ENCODE assay signal across 23 mouse cellular contexts in the genomic region with DNA sequence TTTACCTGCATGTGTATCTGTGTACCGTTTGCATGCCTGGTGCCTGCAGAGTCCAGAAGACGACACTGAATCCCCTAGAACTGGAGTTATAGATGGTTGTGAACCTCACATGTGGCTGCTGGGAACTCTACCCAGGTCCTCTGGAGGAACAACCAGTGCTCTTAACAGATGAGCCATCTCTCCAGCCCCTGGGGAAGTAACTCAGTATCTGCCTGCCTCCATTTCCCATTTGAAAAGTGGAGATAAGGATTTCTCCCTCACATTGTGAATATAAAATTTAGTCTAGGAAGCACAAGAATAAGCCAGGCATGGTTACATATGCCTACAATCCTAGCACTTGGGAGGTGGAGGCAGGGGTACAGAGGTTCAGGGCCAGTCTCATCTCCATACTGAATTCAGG. TPM values are rescaled to one million over a fixed set of nuclear protein-coding genes. Genes with fewer than 3 reads are reported as not detected.
A peak's percentile ranks its signal among the peaks of the same experiment; 100 is the strongest.
DNase-seq lines count a peak whose midpoint lies in the region; ATAC-seq and TF ChIP-seq lines count a peak whose summit lies in the region.
"Had no signal": no experiment of that assay in that cellular context is flagged by ENCODE, and none has a peak within 500 bp of the region (broad histone marks: within the 10 kb centered on the region; RNA-seq: fewer than 3 reads in every experiment).

No protein-coding gene starts in this region.

- no peak overlapping the region for H3K4me3 ChIP-seq in heart, embryonic 14.5 days (ENCODE audit: control insufficient read depth in 1 of 2, insufficient read depth in 1 of 2, low read depth in 1 of 2, low read length in 2 of 2)
- no peak overlapping the region for H3K4me3 ChIP-seq in heart, embryonic 10.5 days
- no peak overlapping the region for H3K4me3 ChIP-seq in heart, embryonic 15.5 days
- no peak overlapping the region for H3K4me3 ChIP-seq in heart, embryonic 11.5 days (ENCODE audit: low read depth, low read length)
- H3K4me3 ChIP-seq in MEL (ENCODE audit: control insufficient read depth in 1 of 2, insufficient read depth in 1 of 2, low read depth in 2 of 2, low read length in 2 of 2): no peak overlapping the region
- no peak overlapping the region for H3K4me3 ChIP-seq in olfactory bulb, adult 2 months (ENCODE audit: insufficient read depth, low read depth, low read length)

- peak; percentile 69 to 82 for TF ChIP-seq EP300 in MEL (IDR thresholded peaks at IDR 0.05; ENCODE audit: low read depth in 1 of 2, low read length in 2 of 2)

- H3K27me3 ChIP-seq in heart, embryonic 14.5 days (ENCODE audit: control insufficient read depth, insufficient read depth, low read length): no peaks in the 10 kb centered on the region
- H3K27me3 ChIP-seq in heart, embryonic 10.5 days (ENCODE audit: insufficient read depth, poor library complexity, severe bottlenecking): no peaks in the 10 kb centered on the region
- no peaks in the 10 kb centered on the region for H3K27me3 ChIP-seq in heart, embryonic 15.5 days
- no peaks in the 10 kb centered on the region for H3K27me3 ChIP-seq in heart, embryonic 11.5 days (ENCODE audit: control insufficient read depth, insufficient read depth, low read length)
- no peaks in the 10 kb centered on the region for H3K27me3 ChIP-seq in MEL (ENCODE audit: control insufficient read depth in 1 of 2, insufficient read depth in 2 of 2, low read length in 2 of 2)
- H3K27me3 ChIP-seq: CH12.LX, Patski had no signal

- no peak for ATAC-seq in heart, embryonic 14.5 days (ENCODE audit: insufficient number of reproducible peaks, insufficient read depth, low FRiP score, low read depth)
- no peak for ATAC-seq in heart, embryonic 15.5 days (replicated peaks; ENCODE audit: insufficient number of reproducible peaks, insufficient read depth, low FRiP score, low read depth)
- no peak for ATAC-seq in heart, embryonic 11.5 days (replicated peaks; ENCODE audit: insufficient number of reproducible peaks, low FRiP score, low TSS enrichment)
- no peak for ATAC-seq in megakaryocyte-erythroid progenitor cell, adult 5-6 weeks (replicated peaks; ENCODE audit: low FRiP score, low TSS enrichment, poor library complexity, severe bottlenecking)
- ATAC-seq: activated CD4-positive, CD25-positive, alpha-beta regulatory T cell, adult 4 months; CD4-positive, CD25-positive, alpha-beta regulatory T cell, adult 4 months; Patski had no signal

- peak overlapping the region; percentile 89 to 90; a peak in 3 of 4 replicates for H3K27ac ChIP-seq in heart, embryonic 14.5 days (replicated peaks in 1 of 2; ENCODE audit: control insufficient read depth in 1 of 2, insufficient read depth in 1 of 2, low read depth in 2 of 2, low read length in 2 of 2)
- H3K27ac ChIP-seq in heart, embryonic 10.5 days: no peak overlapping the region
- H3K27ac ChIP-seq in heart, embryonic 15.5 days: peak overlapping the region; percentile 87
- no peak overlapping the region for H3K27ac ChIP-seq in heart, embryonic 11.5 days (ENCODE audit: low read depth, low read length)
- H3K27ac ChIP-seq in MEL (ENCODE audit: control insufficient read depth, low read depth, low read length): no peak overlapping the region
- 0 out of 2 replicates have a peak overlapping the region, but pooled peaks have one; percentile 33 for H3K27ac ChIP-seq in olfactory bulb, adult 2 months (ENCODE audit: insufficient read depth, low read depth, low read length)

- H3K4me1 ChIP-seq in heart, embryonic 14.5 days (ENCODE audit: control insufficient read depth in 2 of 2, insufficient read depth in 2 of 2, low read length in 2 of 2): peaks cover 25 to 30% of the 10 kb centered on the region in 2 experiments
- peaks cover 15% of the 10 kb centered on the region for H3K4me1 ChIP-seq in heart, embryonic 10.5 days
- H3K4me1 ChIP-seq in heart, embryonic 15.5 days (replicated peaks): peaks cover 36% of the 10 kb centered on the region
- 0 out of 2 replicates have a peak, but pooled peaks cover 2% of the 10 kb centered on the region for H3K4me1 ChIP-seq in heart, embryonic 11.5 days (ENCODE audit: control insufficient read depth, insufficient read depth, low read length)
- peaks cover 0 to 16% of the 10 kb centered on the region in 2 experiments; a peak in 3 of 4 replicates for H3K4me1 ChIP-seq in MEL (ENCODE audit: control insufficient read depth in 1 of 2, insufficient read depth in 2 of 2, low read length in 2 of 2)
- H3K4me1 ChIP-seq in olfactory bulb, adult 2 months (ENCODE audit: control insufficient read depth, insufficient read depth, low read length): peaks cover 30% of the 10 kb centered on the region

- H3K4me2 ChIP-seq in heart, embryonic 14.5 days (ENCODE audit: low read length): no peak overlapping the region
- H3K4me2 ChIP-seq in heart, embryonic 15.5 days: no peak overlapping the region
- H3K4me2 ChIP-seq in heart, embryonic 11.5 days: no peak overlapping the region

- no peak for TF ChIP-seq CTCF in MEL (IDR thresholded peaks at IDR 0.05 in 2 of 3, conservative IDR thresholded peaks at IDR 0.05 in 1 of 3; ENCODE audit: control insufficient read depth in 1 of 3, insufficient read depth in 1 of 3, low read depth in 2 of 3, low read length in 3 of 3, poor library complexity in 1 of 3, severe bottlenecking in 1 of 3)
- TF ChIP-seq CTCF in olfactory bulb, adult 2 months (IDR thresholded peaks at IDR 0.05; ENCODE audit: insufficient read depth, low read depth, low read length): no peak

- no peak for TF ChIP-seq RAD21 in MEL (IDR thresholded peaks at IDR 0.05; ENCODE audit: low read depth, low read length)

- no peaks in the 10 kb centered on the region for H3K36me3 ChIP-seq in heart, embryonic 14.5 days (ENCODE audit: control insufficient read depth, insufficient read depth, low read length)
- H3K36me3 ChIP-seq in heart, embryonic 10.5 days: no peaks in the 10 kb centered on the region
- H3K36me3 ChIP-seq in heart, embryonic 15.5 days: no peaks in the 10 kb centered on the region
- H3K36me3 ChIP-seq in heart, embryonic 11.5 days (ENCODE audit: control insufficient read depth, insufficient read depth, low read length): no peaks in the 10 kb centered on the region
- peaks cover 0 to 5% of the 10 kb centered on the region in 2 experiments; a peak in 1 of 4 replicates for H3K36me3 ChIP-seq in MEL (ENCODE audit: control insufficient read depth in 1 of 2, insufficient read depth in 2 of 2, low read length in 2 of 2)
- H3K36me3 ChIP-seq: G1E had no signal

- no peak overlapping the region for H3K9ac ChIP-seq in heart, embryonic 14.5 days (ENCODE audit: low read length)
- no peak overlapping the region for H3K9ac ChIP-seq in heart, embryonic 15.5 days
- no peak overlapping the region; the same call in 1 of the 2 replicates for H3K9ac ChIP-seq in heart, embryonic 11.5 days (ENCODE audit: low read depth, low read length)
- H3K9ac ChIP-seq in MEL (ENCODE audit: control insufficient read depth, low read depth, low read length, poor library complexity, severe bottlenecking): no peak overlapping the region

- WGBS in heart, embryonic 14.5 days: 89% methylated on average over 2 of the region's 2 CpGs
- 88% methylated on average over 2 of the region's 2 CpGs for WGBS in heart, embryonic 10.5 days
- 91% methylated on average over 2 of the region's 2 CpGs for WGBS in heart, embryonic 15.5 days
- 86% methylated on average over 2 of the region's 2 CpGs for WGBS in heart, embryonic 11.5 days (ENCODE audit: insufficient replicate concordance)
- WGBS in olfactory bulb, adult 2 months: 93% methylated on average over 2 of the region's 2 CpGs

- no peaks in the 10 kb centered on the region for H3K9me3 ChIP-seq in heart, embryonic 14.5 days (ENCODE audit: control insufficient read depth, low read length)
- no peaks in the 10 kb centered on the region for H3K9me3 ChIP-seq in heart, embryonic 10.5 days
- H3K9me3 ChIP-seq in heart, embryonic 15.5 days (replicated peaks): no peaks in the 10 kb centered on the region
- no peaks in the 10 kb centered on the region for H3K9me3 ChIP-seq in heart, embryonic 11.5 days (replicated peaks; ENCODE audit: control insufficient read depth, low read length)
- no peaks in the 10 kb centered on the region for H3K9me3 ChIP-seq in MEL (replicated peaks; ENCODE audit: insufficient read depth, low read length)
- H3K9me3 ChIP-seq: G1E had no signal

- no peak for TF ChIP-seq POLR2A in MEL (IDR thresholded peaks at IDR 0.05; ENCODE audit: control insufficient read depth in 1 of 2, insufficient read depth in 1 of 2, low read depth in 1 of 2, low read length in 2 of 2, poor library complexity in 1 of 2)
- no peak for TF ChIP-seq POLR2A in olfactory bulb, adult 2 months (IDR thresholded peaks at IDR 0.05; ENCODE audit: insufficient read depth, low read depth, low read length)

- H3K79me2 ChIP-seq in MEL (ENCODE audit: control insufficient read depth, insufficient read depth, low read length, poor library complexity): no peaks in the 10 kb centered on the region

- DNase-seq in heart, embryonic 10.5 days (ENCODE audit: low spot score): no peak
- peak; percentile 51 for DNase-seq in MEL (ENCODE audit: low read depth, low spot score)
- DNase-seq in right cerebral cortex, adult 18-20 months: no peak
- DNase-seq: adrenal gland, adult 2 months; adrenal gland, adult 8-10 months; adrenal gland, postnatal 10 days; adrenal gland, postnatal 14 days; adrenal gland, postnatal 25 days; adrenal gland, postnatal 36 days; B cell, adult 2 months; cerebellum, adult 11 months; cerebellum, adult 11-12 months; cerebellum, adult 18-20 months had no signal

TF ChIP-seq in MEL, 35 proteins besides CTCF, POLR2A, EP300 and RAD21 (continues in another document):
- no peak for TF ChIP-seq ETS1 (IDR thresholded peaks at IDR 0.05; ENCODE audit: low read depth, low read length)
- peak; percentile 84 for TF ChIP-seq GATA1 (IDR thresholded peaks at IDR 0.05; ENCODE audit: low read depth, low read length)
- TF ChIP-seq TCF12 (IDR thresholded peaks at IDR 0.05; ENCODE audit: low read depth, low read length): 0 out of 2 replicates have a peak, but pooled peaks have one; percentile 64
- TF ChIP-seq RCOR1 (IDR thresholded peaks at IDR 0.05; ENCODE audit: low read depth, low read length): peak; percentile 47; the same call in 1 of the 2 replicates
- TF ChIP-seq KAT2A (conservative IDR thresholded peaks at IDR 0.05; ENCODE audit: low read depth, low read length): no peak

RNA-seq across cellular contexts. Expression of a gene that starts 44.0 kb away (rescaled TPM):
- 4.3 and 5.8 TPM in 2 replicates for polyA plus RNA-seq in heart, embryonic 14.5 days (2014; fragmentation: Nextera tagmentation; extraction: Ambion mirVana)
- 1.9 and 3.3 TPM in 2 replicates for polyA plus RNA-seq in heart, embryonic 10.5 days (2016; fragmentation: Nextera tagmentation; extraction: Ambion mirVana)
- 3.2 and 4.1 TPM in 2 replicates for polyA plus RNA-seq in heart, embryonic 15.5 days (2015; fragmentation: Nextera tagmentation; extraction: Ambion mirVana)
- 4.4 and 4.6 TPM in 2 replicates for polyA plus RNA-seq in heart, embryonic 11.5 days (2014; fragmentation: Nextera tagmentation; extraction: Ambion mirVana)
- total RNA-seq in MEL (2012; rRNA removed): 9.7 and 10.5 TPM in 2 replicates
- polyA plus RNA-seq in MEL (2012; ENCODE audit: insufficient read depth in 1 of 2, insufficient read length in 2 of 2, low read depth in 1 of 2, low replicate concordance in 2 of 2, missing spikeins in 1 of 2): 10 to 100 TPM in 1 of 2 experiments, not detected in 1; 18.4 TPM
- not detected in 2 replicates for polyA plus RNA-seq in olfactory bulb, adult 2 months (2012; ENCODE audit: insufficient read depth, insufficient read length, low replicate concordance, missing spikeins)
- 5.4 and 11.9 TPM in 2 replicates for total RNA-seq in megakaryocyte-erythroid progenitor cell, adult 5-6 weeks (2014; fragmentation: Nextera tagmentation)
- 10.6 and 13.6 TPM in 2 replicates for total RNA-seq in megakaryocyte-erythroid progenitor cell, adult 5-6 weeks (2017)

Comparison
In these comparisons a context has a peak if more than half of its experiments do, and no peak if none do; other contexts are left out.
1. H3K27ac ChIP-seq: peak in heart, embryonic 14.5 days (2 of 2), heart, embryonic 15.5 days (single experiment) and olfactory bulb, adult 2 months (single experiment); none in heart, embryonic 10.5 days (single experiment), heart, embryonic 11.5 days (single experiment) and MEL (single experiment).